Mouse (Mus musculus) megakaryocyte-erythroid progenitor cell, adult 5-6 weeks (primary cell): ENCODE data around the gene Tmco4. TPM values are rescaled to one million over a fixed set of nuclear protein-coding genes. Genes with fewer than 3 reads are reported as not detected.

Experiments used
- ATAC-seq: replicated peaks from 2 replicates; pipeline ENCODE4 v1.8.0; 2016; ENCODE audit warnings: mild to moderate bottlenecking, inconsistent platforms; ENCODE audit not compliant: severe bottlenecking, poor library complexity, low FRiP score, low TSS enrichment
- total RNA-seq, 2 experiments: library from RNA; stranded (forward) in 1 of 2; stranded (reverse) in 1 of 2; fragments of 200-1000, 215-1000 nt in 1 of 2; fragments of >200 nt in 1 of 2; fragmentation: Nextera tagmentation in 1 of 2; gene quantifications; 2 replicates each; pipeline ENCODE4 v1.2.3; 2014 to 2017

The Tmco4 gene
- total RNA-seq, 2 experiments from 2014 or later = 6.2 to 7.8 TPM

DNA sequence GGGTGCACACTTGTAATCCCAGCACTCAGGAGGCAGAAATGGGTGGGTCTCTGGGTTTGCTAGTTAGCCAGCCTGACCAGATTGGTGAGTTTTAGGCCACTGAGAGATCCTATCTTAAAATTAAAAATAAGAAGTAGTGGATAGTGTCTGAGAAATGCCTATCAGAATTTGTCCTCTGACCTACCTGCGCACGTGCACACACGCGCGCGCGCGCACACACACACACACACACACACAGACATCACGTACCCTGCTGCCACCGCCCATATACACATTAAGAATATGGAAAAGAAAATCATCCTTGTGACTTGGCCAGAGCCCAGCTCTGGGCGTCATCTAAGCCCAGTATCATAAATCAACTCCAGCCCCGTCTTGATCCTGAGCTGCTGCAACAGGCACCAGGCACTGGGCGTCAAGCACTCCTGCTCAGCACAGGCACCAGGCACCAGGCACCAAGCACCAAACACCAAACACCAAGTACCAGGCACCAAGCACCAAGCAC is 38.6 kb downstream of the Tmco4 start:
- ATAC-seq = no peak

DNA sequence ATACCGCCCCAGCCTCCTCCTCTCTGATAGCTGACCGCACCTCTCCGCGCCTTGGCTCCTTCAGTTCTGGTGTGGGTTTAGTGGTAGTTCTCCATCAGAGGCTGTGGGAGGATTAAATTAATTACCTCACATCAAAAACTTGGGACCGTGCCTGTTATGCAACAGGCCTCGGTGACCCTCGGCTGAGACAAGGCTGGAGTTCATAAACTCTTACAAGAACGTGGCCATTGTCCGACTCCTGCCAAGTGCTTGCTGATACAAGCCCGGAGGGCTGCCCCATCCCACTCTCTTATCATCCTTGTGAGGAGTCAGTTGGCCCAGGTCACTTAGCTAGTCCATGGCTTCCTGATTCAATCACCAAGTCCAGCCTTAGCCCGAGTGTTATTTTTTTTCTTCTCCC is 40.6 kb downstream of the Tmco4 start:
- no peak for ATAC-seq

DNA sequence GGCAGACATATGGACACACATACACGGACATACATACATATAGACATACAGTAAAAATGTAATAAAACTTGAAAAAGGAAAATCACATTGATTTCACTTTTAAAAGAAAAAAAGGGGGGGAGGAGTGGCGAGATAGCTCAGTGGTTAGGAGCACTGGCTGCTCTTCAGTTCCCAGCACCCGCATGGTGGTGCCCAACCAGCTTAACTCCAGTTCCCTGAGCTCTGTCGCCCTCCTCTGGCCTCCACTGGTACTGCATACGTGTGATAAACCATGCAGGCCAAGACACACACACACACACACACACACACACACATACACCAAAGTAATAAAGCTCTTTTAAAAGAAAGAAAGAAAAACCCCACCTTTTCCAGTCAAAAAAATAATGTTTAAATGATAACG is 42.1 kb downstream of the Tmco4 start:
- ATAC-seq = no peak

DNA sequence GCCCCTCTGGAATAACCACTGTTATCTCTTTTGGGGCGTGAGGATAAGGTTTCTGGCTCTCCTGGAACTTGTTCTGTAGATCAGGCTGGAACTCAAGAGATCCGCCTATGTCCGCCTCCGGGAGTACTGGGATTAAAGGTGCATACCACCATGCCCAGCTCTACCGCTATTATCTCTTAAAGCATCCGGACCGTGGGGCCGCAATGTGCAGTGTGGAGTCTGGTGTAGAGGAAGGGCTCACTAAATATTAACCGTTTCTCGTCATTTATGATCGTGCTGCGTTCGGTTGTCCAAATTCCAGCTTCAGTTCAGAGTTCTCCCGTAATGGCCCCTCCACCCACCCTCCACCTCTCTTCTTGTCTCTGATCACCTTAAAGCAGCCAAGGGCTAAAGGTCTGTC is 45.7 kb downstream of the Tmco4 start:
- ATAC-seq = no peak

DNA sequence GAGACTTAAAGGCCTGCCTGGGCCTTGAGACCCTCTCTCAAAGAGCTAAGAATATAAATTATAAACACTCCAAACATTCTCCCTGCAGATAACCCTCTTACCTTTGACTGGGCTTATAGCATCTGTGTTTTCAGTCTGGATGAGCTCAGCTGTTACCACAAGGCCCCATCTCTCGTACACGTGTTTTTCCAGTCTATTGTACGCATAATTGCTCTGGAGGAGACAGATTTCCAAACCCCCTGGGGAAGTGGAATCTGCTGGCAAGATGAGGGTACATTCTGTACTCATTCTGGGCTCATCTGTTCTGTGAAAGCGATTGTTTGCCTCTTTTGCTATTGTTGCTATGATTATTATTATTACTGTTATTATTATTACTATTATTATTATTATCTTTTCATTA is 46.3 kb downstream of the Tmco4 start:
- no peak for ATAC-seq

DNA sequence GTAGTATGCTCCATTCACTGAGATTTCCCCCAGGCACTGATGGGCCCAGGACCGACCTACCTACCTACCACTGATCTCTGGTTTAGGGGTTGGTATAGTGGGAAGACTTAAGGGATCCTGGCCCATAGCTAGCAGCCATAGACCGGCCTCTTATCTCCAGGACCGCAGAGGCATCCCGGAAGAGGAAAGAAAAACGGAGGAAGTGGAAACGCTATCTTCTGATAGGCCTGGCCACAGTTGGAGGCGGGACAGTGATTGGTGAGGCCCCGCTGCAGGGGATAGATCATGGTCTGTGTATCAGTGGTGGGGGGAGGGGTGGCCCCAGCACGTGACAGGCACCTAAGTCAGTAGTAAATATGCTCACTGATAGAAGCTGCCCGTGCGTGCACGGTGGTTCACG is 46.7 kb downstream of the Tmco4 start:
- ATAC-seq = peak; percentile 75

DNA sequence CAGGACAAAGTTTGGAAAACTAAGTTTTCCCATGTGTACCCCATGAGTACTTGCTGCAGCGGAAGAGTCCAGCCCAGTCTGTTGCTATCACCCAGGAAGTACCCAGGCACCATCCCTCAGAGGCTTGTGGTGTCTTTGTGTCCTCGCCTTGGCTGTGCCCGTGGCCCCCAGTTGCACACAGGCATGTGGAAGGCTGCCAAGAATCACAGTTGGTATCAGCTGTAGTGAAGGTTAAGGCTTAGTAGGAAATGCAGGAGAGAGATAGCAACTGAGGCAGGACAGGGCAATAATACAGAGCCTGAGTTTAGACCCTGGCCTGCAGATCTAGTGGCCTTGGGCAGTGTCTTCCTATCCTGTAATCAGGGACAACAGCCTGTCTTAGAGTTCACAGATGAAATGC is 47.7 kb downstream of the Tmco4 start:
- 0 out of 2 replicates have a peak, but pooled peaks have one; percentile 47 for ATAC-seq

DNA sequence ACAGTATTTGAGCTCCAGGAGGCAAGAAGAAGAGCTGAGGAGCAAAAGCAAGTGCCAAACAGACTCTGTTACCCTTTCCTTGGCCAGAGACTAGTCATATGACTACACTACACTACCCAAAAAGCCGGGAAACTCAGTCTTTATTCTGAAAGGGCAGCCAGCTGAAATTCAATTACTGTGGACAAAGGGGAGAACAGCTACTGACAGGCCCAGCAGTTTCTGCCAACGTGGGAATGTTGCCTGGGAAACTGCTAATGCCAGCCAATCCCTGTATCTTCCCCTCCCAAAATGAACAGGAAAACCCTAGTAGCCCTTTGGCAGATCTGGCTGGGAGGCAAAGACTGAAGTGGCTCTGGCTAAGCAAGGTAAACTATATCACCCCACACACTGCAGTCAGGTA is 51.7 kb downstream of the Tmco4 start:
- no peak for ATAC-seq

DNA sequence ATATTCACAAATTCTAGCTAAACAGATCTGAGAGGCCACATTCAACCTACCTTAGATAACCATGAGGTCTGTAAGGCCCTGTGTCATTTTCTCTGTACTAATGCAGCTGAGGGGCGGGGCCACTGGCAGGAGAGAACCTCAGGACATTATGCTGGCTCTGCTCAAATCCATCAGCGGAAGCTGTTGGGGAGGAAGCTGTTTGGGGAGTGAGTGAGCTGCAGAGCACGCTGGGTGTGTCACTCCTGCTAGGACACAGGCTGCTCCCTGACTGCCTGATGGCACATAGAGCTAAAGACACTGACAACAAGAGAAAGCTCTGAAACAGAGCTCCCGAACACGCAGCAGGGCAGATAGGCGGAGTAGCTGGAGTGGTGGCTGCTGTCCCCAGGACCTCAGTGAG is 58.0 kb downstream of the Tmco4 start:
- ATAC-seq = no peak

DNA sequence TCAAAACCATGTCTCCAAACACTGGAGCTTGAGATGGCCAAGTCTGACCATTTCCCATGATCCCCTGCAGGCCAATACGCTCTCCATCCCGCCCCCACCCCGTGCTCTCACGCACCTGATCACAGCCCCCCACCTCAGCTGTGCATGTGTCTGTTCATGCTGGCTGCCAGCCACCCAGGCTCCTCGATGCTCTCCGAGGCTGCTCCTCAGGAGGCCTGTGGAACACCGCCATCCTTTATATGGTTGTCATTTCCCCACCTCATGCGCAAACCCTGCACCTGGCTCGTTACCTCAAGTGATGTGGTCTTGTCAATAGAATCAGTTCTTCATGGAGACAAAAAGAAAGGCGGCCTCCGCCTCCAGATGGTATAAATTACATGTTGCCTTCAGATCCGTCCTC is 59.8 kb downstream of the Tmco4 start:
- no peak for ATAC-seq

DNA sequence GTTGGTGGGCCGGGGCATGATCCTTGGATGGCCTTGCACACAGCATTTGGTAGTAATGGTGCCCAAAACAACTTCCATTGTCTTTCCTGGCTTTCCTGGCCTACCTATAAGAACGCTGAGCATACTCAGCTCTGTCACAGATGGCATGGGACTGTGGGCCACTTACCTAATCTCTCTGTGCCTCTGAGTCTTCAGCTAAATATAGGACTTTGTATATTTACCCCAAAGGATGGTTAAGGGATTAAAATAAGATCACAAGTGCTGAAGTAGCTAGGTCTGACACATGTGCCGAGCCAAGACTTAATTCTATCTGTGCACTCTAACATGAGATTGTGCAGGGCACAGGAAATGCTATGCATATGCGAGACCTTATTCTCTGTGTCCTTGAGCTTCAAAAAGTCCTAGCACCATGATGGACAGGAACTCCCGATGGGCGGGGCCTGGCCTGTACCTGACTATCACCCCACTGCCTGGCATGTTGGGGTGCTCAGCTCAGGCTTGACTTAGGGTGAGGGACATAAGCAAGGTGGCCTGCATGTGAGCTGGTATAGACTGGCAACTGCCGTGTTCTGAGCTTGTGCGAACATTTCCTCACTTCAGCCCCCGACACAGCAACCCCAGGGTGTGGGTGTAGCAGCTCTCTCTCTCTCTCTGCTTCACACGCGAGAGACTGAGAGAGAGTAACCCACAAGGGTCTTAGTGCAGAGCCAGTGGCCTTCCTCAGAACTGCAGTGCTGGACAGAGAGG is 60.7 kb downstream of the Tmco4 start:
- no peak for ATAC-seq

DNA sequence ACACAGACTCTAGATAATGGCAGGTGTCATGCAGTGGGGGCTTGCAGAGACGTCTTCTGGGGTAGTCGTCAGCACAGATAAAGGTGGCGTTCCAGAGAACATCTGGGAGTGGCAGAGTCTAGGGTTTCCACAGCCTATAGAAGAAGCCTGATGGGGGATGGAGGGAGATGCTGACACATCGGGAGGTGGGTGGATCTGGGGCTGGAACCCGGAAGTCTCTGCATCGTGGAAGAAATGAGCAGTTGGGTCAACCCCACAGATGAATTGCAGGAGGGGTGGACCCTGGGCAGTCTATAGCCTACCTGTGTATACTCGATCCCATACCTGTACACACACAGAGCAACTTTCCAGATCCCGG is 61.3 kb downstream of the Tmco4 start:
- no peak for ATAC-seq

DNA sequence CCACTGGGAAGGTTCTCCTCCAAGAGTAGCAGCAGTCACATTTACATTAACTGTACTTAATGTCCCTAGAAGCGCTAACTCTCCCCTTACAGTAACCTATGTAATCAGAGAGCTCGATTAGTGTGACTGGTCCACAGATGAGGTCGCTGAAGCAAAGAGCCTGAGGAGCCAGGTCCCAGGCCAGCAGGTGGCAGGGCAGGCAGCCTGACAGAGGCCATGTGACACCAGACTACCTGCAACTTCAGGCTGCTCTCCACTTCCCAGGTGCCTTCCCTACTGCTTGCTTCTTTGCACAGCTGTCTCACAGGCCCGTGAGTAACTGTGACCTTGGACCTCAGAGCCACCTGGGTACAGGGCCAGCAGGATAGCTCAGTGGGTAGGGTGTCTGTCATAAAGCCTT is 61.9 kb downstream of the Tmco4 start:
- ATAC-seq = no peak

DNA sequence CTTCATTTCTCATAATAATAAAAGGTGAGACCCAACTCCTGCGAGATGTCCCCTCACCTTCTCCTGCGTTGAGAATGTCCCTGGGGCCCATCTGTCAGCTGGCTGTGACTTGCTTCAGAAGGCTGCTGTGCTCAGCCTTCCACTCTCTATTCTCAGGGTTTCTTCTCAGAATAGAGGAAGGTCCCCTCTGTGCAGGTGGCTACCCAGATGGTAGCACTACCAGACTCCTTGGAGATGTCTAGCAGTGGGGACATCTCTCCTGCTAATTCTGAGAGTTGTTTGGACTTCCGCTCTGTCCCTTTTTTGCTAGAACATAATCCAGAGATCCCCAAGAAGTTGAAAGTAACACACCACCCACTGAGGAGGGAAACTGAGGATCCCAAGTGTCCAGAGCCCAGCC is 62.3 kb downstream of the Tmco4 start:
- ATAC-seq = no peak

DNA sequence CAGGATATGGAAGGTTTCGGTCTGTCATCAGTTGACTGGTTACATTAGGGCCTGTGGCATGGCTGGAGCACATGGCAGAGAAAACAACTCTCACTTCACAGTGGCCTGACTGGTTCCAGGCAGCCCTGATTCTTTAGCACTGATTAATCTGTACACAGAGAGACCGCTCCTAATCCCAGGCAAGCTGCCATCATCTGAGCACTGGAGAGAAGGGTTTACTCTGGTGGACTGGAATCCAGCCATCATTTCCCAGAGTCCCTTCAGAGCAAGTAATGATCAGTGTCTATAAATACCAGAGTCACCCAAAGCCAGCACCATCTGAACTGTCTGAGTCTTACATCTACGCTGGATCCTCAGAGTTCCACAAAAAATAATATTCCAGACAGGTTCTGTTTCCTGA is 63.1 kb downstream of the Tmco4 start:
- no peak for ATAC-seq

DNA sequence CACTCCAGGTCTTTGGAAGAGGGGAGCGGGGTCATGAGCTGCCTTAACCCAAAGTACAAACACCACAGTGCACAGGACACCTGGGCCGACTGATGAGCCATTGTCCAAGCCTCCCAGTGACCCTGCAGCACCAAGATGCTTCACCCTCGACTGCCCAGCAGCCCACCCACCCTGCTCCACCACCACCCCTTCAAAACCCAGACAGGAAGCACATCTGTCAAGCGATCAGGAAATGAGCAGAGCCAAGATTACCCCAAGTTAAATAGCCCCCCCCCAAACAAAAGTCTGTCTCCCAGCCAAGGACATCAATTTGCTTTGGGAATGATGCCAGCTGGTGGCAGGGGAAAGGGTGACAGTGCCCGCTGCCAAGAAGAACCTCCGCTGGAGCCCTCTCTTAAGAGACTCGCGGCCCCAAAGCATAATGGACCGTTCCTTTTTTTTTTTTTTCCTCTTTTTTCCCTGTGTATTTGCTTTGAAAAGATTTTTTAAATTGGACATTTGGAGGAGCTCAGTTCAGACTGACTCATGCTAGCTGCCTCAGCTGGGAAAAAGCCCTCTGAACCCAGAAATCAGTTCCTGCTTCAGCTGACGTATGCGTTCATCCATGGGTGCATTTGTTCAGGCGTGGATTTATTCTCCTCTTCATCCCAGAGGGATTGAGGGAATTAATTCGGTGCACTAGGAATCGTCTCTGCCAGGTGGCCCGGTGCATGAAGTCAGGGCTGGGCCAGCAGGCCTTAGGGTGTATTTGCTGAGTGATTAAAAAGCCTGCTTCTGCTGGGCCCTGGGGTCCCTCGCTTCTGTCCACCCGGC is 65.3 kb downstream of the Tmco4 start:
- no peak for ATAC-seq

DNA sequence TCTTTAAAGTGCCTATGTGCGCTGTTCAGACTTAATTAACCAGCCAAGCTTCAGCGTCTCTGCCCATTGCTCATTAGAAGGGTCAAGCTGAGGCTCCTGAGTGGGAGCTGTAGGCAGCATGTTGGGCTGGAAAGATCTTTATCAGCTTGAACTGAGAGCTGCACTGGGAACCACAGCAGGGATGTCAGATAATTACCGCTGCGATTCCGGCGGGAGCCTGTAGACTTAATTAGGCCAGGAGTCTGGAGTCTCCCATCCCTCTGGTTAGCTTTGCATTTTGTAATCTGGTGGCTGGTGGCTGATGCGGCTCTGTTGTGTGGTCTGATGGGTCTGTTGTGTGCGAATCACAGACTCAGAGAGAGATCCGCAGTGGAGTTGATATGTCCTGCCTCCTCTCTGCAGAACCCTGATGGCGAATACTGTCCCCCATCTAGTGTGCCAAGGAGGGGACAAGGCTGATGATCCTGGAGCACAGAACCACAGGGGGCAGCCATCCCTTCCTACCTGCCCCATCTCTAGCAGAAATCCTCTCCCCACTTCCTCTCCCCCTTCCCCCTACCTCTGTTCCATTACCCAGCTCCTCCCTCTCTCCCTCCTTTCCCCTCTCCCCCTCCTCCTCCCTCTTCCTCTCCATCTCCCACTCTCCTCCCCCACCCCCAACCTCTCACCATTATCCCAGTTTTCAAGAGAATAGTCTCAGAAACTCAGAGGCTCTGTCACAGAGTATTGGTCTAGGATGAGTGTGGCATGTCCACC is 67.6 kb downstream of the Tmco4 start:
- no peak for ATAC-seq

DNA sequence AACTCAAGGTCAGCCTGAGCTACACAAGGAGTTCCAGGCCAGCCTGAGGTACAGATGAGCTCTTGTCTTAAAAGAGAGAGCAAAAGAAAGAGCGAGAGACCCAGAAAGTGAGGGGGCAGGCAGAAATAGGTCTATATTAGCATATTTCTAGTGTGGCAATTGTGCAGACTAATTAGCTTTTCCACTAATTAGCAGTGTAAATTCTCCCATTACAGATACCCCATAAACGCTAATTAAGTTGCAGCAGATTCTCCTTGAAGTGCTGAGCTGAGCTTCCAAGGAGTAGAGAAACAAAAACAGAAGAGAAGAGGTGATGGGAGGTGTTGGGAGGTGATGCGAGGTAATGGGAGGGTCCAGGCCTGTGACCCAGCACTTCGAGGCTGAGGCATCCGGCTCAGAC is 69.9 kb downstream of the Tmco4 start:
- no peak for ATAC-seq

DNA sequence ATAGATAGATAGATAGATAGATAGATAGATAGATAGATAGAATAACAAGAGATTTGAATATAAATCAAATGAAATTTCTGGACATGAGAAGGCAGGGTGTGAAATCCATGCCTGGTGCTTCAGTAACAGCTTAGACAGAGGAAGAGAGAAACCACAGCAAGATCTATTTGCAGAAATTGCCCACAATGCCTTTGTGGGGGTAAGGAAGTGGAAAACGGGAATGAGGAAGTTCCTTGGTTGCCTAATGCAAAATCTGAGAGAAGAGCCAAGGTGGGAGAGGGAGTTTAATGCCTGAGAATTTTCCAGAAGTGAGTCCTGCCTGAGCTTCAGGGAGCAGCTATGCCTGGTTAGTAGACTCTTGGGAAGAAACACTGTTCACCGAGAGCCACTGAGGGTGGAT is 70.9 kb downstream of the Tmco4 start:
- ATAC-seq = no peak

DNA sequence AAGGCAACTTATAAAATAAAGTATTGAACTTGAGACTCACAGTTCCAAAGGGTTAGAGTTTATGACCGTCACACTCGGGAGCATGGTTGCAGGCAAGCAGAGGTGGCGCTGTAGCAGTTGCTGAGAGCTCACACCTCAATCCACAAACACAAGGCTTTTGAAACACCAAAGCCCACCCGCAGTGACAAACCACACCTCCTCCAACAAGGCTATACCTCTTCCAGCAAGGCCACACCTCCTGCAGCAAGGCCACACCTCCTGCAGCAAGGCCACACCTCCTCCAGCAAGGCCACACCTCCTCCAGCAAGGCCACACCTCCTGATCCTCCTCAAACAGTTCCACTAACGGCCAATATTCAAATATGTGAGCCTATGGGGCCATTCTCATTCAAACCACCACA is 71.9 kb downstream of the Tmco4 start:
- ATAC-seq = no peak
